Mouse (Mus musculus) right cerebral cortex, postnatal 4 days (tissue): ENCODE measurements around the gene Arhgap15.
"Not testable (repeated sequence)": the region's sequence is repeated elsewhere in the genome, so short reads cannot be mapped to it uniquely, and the experiment has no call there.

ENCODE experiments used
- DNase-seq: peaks from one replicate; pipeline ENCODE4 v3.0.0-alpha.2; 2022

Arhgap15 gene

GRCm38 (mm10) chr2:43748287-43748983 lies at the start of gene Arhgap15:
Gene Arhgap15 (plus strand): TSS chr2:43748824.
- no peak for DNase-seq

- no peak for DNase-seq
Observed at GRCm38 (mm10) chr2:43712611-43713138, 35.9 kb upstream of the Arhgap15 start.

GRCm38 (mm10) chr2:43722446-43723103 lies 26.0 kb upstream of the Arhgap15 start:
- peak; percentile 66 for DNase-seq

GRCm38 (mm10) chr2:43723104-43723541 lies 25.5 kb upstream of the Arhgap15 start:
- DNase-seq = no peak

- no peak for DNase-seq
Observed at GRCm38 (mm10) chr2:43727181-43727580, 21.4 kb upstream of the Arhgap15 start.

GRCm38 (mm10) chr2:43727693-43728092 lies 20.9 kb upstream of the Arhgap15 start:
- no peak for DNase-seq

GRCm38 (mm10) chr2:43728831-43729230 lies 19.8 kb upstream of the Arhgap15 start:
- DNase-seq = no peak

- DNase-seq = no peak
Observed at GRCm38 (mm10) chr2:43732396-43732795, 16.2 kb upstream of the Arhgap15 start.

GRCm38 (mm10) chr2:43735071-43735470 lies 13.6 kb upstream of the Arhgap15 start:
- DNase-seq = not testable (repeated sequence)

GRCm38 (mm10) chr2:43737546-43737945 lies 11.1 kb upstream of the Arhgap15 start:
- no peak for DNase-seq

GRCm38 (mm10) chr2:43738562-43739112 lies 10.0 kb upstream of the Arhgap15 start:
- DNase-seq = no peak

GRCm38 (mm10) chr2:43739190-43739818 lies 9.3 kb upstream of the Arhgap15 start:
- DNase-seq = no peak

GRCm38 (mm10) chr2:43749321-43749720 lies 697 bp downstream of the Arhgap15 start:
- DNase-seq = no peak

- no peak for DNase-seq
Observed at GRCm38 (mm10) chr2:43755899-43756298, 7.3 kb downstream of the Arhgap15 start.

- no peak for DNase-seq
Observed at GRCm38 (mm10) chr2:43756626-43757025, 8.0 kb downstream of the Arhgap15 start.

- DNase-seq = no peak
Observed at GRCm38 (mm10) chr2:43761735-43762134, 13.1 kb downstream of the Arhgap15 start.

GRCm38 (mm10) chr2:43763279-43763678 lies 14.7 kb downstream of the Arhgap15 start:
- no peak for DNase-seq

GRCm38 (mm10) chr2:43764456-43764855 lies 15.8 kb downstream of the Arhgap15 start:
- no peak for DNase-seq

GRCm38 (mm10) chr2:43766200-43766599 lies 17.6 kb downstream of the Arhgap15 start:
- no peak for DNase-seq

GRCm38 (mm10) chr2:43769850-43770570 lies 21.4 kb downstream of the Arhgap15 start:
- no peak for DNase-seq

- no peak for DNase-seq
Observed at GRCm38 (mm10) chr2:43772640-43773039, 24.0 kb downstream of the Arhgap15 start.

- DNase-seq = no peak
Observed at GRCm38 (mm10) chr2:43782157-43782556, 33.5 kb downstream of the Arhgap15 start.
